Mouse (Mus musculus): Measurements from ENCODE around the gene Sephs1. TPM values are rescaled to one million over a fixed set of nuclear protein-coding genes. Genes with fewer than 3 reads are reported as not detected.
"Not testable (repeated sequence)": the region's sequence is repeated elsewhere in the genome, so short reads cannot be mapped to it uniquely, and the experiment has no call there.

The Sephs1 gene
- polyA plus RNA-seq, 1 experiment from 2014 or later, result 147 TPM

DNA sequence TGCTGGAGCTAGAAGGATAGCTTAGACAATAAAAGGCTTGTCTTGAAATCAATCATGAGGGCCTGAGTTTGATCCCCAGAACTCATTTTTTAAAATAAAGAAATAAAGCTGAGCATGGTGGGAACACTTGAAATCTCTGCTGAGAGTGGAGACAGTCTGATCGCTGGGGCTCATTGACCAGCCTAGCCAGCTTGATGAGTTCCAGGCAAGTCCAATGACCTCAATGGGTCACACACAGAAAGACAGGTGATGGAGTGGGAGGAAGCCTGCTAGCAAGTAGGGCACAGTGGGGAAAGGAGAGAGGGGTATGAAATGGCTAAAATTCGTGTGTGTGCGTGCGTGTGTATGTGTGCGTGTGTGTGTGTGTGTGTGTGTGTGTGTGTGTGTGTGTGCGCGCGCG, 53.2 kb downstream of the Sephs1 start:
- Histone ChIP-seq H3K4me1 (replicated peaks; ENCODE audit: control insufficient read depth, insufficient read depth, low read length) (no peaks in the 10 kb centered on the region), H3K4me3 (ENCODE audit: low read depth, low read length) (no peak overlapping the region), H3K9me3 (ENCODE audit: control insufficient read depth, low read length) (no peaks in the 10 kb centered on the region), H3K9ac (ENCODE audit: low read length) (no peak overlapping the region), H3K4me2 (ENCODE audit: low read depth, low read length, severe bottlenecking) (no peak overlapping the region), H3K27ac (ENCODE audit: low read depth, low read length) (no peak overlapping the region), H3K27me3 (ENCODE audit: control insufficient read depth, insufficient read depth, low read length) (no peaks in the 10 kb centered on the region), H3K36me3 (ENCODE audit: control insufficient read depth, insufficient read depth, low read length) (no peaks in the 10 kb centered on the region; the same call in 1 of the 2 replicates)
- ATAC-seq (replicated peaks; ENCODE audit: low FRiP score) (no peak), DNase-seq (ENCODE audit: low spot score) (no peak)
- 95% methylated on average over 9 of the region's 9 CpGs for WGBS

DNA sequence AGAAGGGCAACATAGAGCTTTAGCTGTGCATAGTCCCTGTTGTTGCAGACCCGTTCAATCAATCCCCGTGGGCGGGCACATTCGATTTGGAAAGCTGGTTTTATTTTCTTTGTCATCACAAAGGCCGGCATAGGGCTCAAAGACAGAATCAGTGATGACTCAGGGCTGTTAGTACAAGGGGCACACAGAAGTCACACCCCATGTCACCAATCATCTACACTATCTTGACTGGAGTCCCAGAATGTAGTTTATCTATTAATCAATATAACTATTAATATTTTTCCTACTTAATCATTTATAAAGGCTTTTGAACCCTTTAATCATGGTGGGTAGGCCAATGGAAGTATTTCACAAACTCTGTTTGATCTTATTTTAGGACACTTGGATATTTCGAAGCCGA, 56.6 kb downstream of the Sephs1 start:
- H3K9ac ChIP-seq (ENCODE audit: low read length), result no peak overlapping the region
- no peak for DNase-seq (ENCODE audit: low spot score)
- no peaks in the 10 kb centered on the region; the same call in 1 of the 2 replicates for H3K36me3 ChIP-seq (ENCODE audit: control insufficient read depth, insufficient read depth, low read length)
- no peaks in the 10 kb centered on the region for H3K9me3 ChIP-seq (ENCODE audit: control insufficient read depth, low read length)
- H3K27me3 ChIP-seq (ENCODE audit: control insufficient read depth, insufficient read depth, low read length), result no peaks in the 10 kb centered on the region
- no peaks in the 10 kb centered on the region for H3K4me1 ChIP-seq (replicated peaks; ENCODE audit: control insufficient read depth, insufficient read depth, low read length)
- WGBS, result 91% methylated on average over 7 of the region's 7 CpGs
- no peak overlapping the region for H3K27ac ChIP-seq (ENCODE audit: low read depth, low read length)
- no peak for ATAC-seq (replicated peaks; ENCODE audit: low FRiP score)
- H3K4me2 ChIP-seq (ENCODE audit: low read depth, low read length, severe bottlenecking), result no peak overlapping the region
- no peak overlapping the region for H3K4me3 ChIP-seq (ENCODE audit: low read depth, low read length)

DNA sequence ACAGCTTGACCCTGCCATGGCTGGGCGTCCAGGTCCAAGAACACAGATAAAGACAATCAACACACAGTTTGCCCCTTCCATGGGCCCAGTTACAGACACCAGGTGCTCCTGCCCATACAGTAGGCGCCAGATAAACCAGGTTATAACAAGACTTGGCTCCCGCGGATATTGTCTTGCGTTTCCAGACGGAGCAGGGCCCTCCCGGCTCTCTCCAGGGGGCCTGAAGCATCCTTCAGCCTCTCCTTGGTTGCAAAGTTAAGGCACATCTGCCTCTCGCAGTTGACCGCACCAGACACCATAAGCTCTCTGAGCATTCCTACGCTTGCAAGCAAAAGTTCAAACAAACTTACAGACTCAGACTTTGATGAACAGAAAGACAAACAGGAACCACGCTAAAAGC, 59.5 kb downstream of the Sephs1 start:
- no peak for DNase-seq (ENCODE audit: low spot score)
- no peak overlapping the region for H3K9ac ChIP-seq (ENCODE audit: low read length)
- no peak overlapping the region for H3K4me3 ChIP-seq (ENCODE audit: low read depth, low read length)
- no peak overlapping the region for H3K27ac ChIP-seq (ENCODE audit: low read depth, low read length)
- ATAC-seq (replicated peaks; ENCODE audit: low FRiP score), result no peak
- H3K4me2 ChIP-seq (ENCODE audit: low read depth, low read length, severe bottlenecking), result no peak overlapping the region
- H3K36me3 ChIP-seq (ENCODE audit: control insufficient read depth, insufficient read depth, low read length), result no peaks in the 10 kb centered on the region; the same call in 1 of the 2 replicates
- no peaks in the 10 kb centered on the region for H3K9me3 ChIP-seq (ENCODE audit: control insufficient read depth, low read length)
- H3K27me3 ChIP-seq (ENCODE audit: control insufficient read depth, insufficient read depth, low read length), result no peaks in the 10 kb centered on the region
- WGBS, result 92% methylated on average over 11 of the region's 11 CpGs
- H3K4me1 ChIP-seq (replicated peaks; ENCODE audit: control insufficient read depth, insufficient read depth, low read length), result no peaks in the 10 kb centered on the region

DNA sequence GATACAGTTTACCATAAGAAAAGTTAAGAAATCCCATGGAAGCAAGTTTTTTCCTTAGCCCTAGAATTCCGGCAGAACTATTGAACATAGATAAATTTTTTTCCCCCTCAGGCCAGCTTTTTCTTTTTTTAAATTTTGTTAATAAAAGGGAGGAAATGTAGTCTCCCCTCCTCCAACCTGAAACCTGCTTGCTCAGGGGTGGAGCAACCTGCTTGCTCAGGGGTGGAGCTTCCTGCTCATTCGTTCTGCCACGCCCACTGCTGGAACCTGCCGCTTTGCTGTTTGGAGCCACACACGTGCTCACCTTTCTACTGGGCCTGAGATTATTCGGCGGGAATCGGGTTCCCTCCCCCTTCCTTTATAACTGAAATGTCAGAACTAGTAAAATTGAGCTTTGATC, 68.3 kb downstream of the Sephs1 start:
- not testable (repeated sequence) for ATAC-seq (replicated peaks; ENCODE audit: low FRiP score); H3K4me1 ChIP-seq (replicated peaks; ENCODE audit: control insufficient read depth, insufficient read depth, low read length); H3K4me3 ChIP-seq (ENCODE audit: low read depth, low read length); H3K9me3 ChIP-seq (ENCODE audit: control insufficient read depth, low read length); H3K4me2 ChIP-seq (ENCODE audit: low read depth, low read length, severe bottlenecking); H3K36me3 ChIP-seq (ENCODE audit: control insufficient read depth, insufficient read depth, low read length); DNase-seq (ENCODE audit: low spot score); H3K9ac ChIP-seq (ENCODE audit: low read length); H3K27me3 ChIP-seq (ENCODE audit: control insufficient read depth, insufficient read depth, low read length); H3K27ac ChIP-seq (ENCODE audit: low read depth, low read length)
- WGBS, result 84% methylated on average over 8 of the region's 8 CpGs

DNA sequence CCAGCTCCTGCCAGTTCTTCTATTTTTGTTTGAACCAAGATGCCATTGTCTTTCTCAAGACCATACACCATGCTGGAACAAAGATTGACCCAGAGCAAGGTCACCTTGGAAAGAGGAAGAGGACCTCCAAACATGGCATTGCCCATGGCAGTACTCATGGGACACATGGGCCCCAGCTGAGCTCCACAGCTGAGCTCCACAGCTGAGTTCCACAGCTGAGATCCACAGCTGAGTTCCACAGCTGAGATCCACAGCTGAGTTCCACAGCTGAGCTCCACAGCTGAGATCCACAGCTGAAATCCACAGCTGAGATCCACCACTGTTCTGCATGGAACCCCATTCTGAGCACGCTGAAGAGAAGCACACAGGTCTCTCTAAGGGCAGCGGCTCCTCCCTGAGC, 69.6 kb downstream of the Sephs1 start:
- 90% methylated on average over 2 of the region's 2 CpGs for WGBS
- ATAC-seq (replicated peaks; ENCODE audit: low FRiP score) (no peak), DNase-seq (ENCODE audit: low spot score) (no peak)
- Histone ChIP-seq H3K4me3 (ENCODE audit: low read depth, low read length) (no peak overlapping the region), H3K36me3 (ENCODE audit: control insufficient read depth, insufficient read depth, low read length) (no peaks in the 10 kb centered on the region), H3K27me3 (ENCODE audit: control insufficient read depth, insufficient read depth, low read length) (no peaks in the 10 kb centered on the region), H3K9me3 (ENCODE audit: control insufficient read depth, low read length) (no peaks in the 10 kb centered on the region), H3K27ac (ENCODE audit: low read depth, low read length) (no peak overlapping the region), H3K9ac (ENCODE audit: low read length) (no peak overlapping the region), H3K4me2 (ENCODE audit: low read depth, low read length, severe bottlenecking) (no peak overlapping the region), H3K4me1 (replicated peaks; ENCODE audit: control insufficient read depth, insufficient read depth, low read length) (no peaks in the 10 kb centered on the region)

DNA sequence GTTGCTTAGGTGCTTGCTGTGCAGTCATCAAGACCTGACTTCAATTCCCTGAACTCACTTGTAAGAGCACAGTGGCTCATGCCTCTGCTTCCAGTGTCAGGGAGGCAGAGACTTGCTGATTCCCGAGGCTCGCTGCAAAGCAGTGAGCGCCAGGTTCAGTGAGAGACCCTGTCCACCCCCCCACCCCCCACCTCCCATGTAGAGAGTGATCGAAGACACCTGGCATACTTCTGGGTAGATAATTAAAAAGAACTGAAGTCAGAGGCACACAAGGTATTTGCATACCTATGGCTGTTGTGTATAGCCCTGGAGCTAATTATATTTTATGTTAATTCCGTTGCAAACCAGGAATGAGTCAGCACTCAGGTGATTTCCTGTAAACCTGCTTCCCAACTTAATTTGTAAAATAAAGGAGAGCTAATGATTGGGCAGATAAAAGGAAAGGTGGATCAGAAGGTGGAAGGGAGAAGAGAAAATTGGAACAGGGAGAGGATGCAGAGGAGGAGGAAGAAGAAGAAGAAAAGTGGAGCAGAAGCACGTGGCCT, 72.9 kb downstream of the Sephs1 start:
- no peaks in the 10 kb centered on the region for H3K36me3 ChIP-seq (ENCODE audit: control insufficient read depth, insufficient read depth, low read length)
- no peaks in the 10 kb centered on the region for H3K27me3 ChIP-seq (ENCODE audit: control insufficient read depth, insufficient read depth, low read length)
- H3K9ac ChIP-seq (ENCODE audit: low read length), result no peak overlapping the region
- H3K27ac ChIP-seq (ENCODE audit: low read depth, low read length), result no peak overlapping the region
- DNase-seq (ENCODE audit: low spot score) (no peak), ATAC-seq (replicated peaks; ENCODE audit: low FRiP score) (no peak)
- H3K4me3 ChIP-seq (ENCODE audit: low read depth, low read length), result no peak overlapping the region
- H3K4me2 ChIP-seq (ENCODE audit: low read depth, low read length, severe bottlenecking), result no peak overlapping the region
- no peaks in the 10 kb centered on the region for H3K9me3 ChIP-seq (ENCODE audit: control insufficient read depth, low read length)
- no peaks in the 10 kb centered on the region for H3K4me1 ChIP-seq (replicated peaks; ENCODE audit: control insufficient read depth, insufficient read depth, low read length)
- 85% methylated on average over 6 of the region's 6 CpGs for WGBS

DNA sequence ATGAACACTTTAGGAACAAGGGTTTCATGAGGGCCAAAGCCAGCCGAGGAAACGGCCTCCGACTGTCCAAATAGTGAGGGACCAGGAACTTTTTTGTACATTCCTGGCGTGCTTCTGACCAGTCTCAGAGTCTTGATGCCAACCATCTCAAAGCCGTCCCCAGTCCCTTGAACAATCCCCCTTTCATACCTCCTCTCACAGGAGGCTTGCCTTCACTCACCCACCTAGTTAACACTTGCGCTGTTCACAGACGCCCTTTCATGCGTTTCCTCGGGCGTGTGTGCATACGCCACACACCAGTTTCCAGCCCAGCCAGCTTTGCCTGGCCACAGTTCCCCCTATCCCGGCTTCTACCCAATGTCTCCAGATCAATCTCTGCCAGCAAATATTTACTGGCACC, 76.7 kb downstream of the Sephs1 start:
- Histone ChIP-seq H3K27me3 (ENCODE audit: control insufficient read depth, insufficient read depth, low read length) (no peaks in the 10 kb centered on the region), H3K27ac (ENCODE audit: low read depth, low read length) (no peak overlapping the region), H3K9me3 (ENCODE audit: control insufficient read depth, low read length) (no peaks in the 10 kb centered on the region), H3K4me1 (replicated peaks; ENCODE audit: control insufficient read depth, insufficient read depth, low read length) (no peaks in the 10 kb centered on the region), H3K4me3 (ENCODE audit: low read depth, low read length) (no peak overlapping the region), H3K4me2 (ENCODE audit: low read depth, low read length, severe bottlenecking) (no peak overlapping the region), H3K9ac (ENCODE audit: low read length) (no peak overlapping the region), H3K36me3 (ENCODE audit: control insufficient read depth, insufficient read depth, low read length) (no peaks in the 10 kb centered on the region)
- DNase-seq (ENCODE audit: low spot score) (no peak), ATAC-seq (replicated peaks; ENCODE audit: low FRiP score) (no peak)
- WGBS, result 93% methylated on average over 12 of the region's 12 CpGs

Other genes starting within 250 kb of the Sephs1 start
- gene Prpf18, start 229.5 kb upstream of the Sephs1 start, polyA plus RNA-seq (2014; fragmentation: Nextera tagmentation; extraction: Ambion mirVana), result 50.2 and 50.4 TPM in 2 replicates
- gene Bend7, start 163.7 kb upstream of the Sephs1 start, polyA plus RNA-seq (2014; fragmentation: Nextera tagmentation; extraction: Ambion mirVana), result 2.4 and 3.4 TPM in 2 replicates
- 44.7 and 48.9 TPM in 2 replicates for gene Phyh, start 37.5 kb downstream of the Sephs1 start, polyA plus RNA-seq (2014; fragmentation: Nextera tagmentation; extraction: Ambion mirVana)
- 0.48 and 0.61 TPM in 2 replicates for gene Ucma, start 94.6 kb downstream of the Sephs1 start, polyA plus RNA-seq (2014; fragmentation: Nextera tagmentation; extraction: Ambion mirVana)
- gene Mcm10, start 131.2 kb downstream of the Sephs1 start, polyA plus RNA-seq (2014; fragmentation: Nextera tagmentation; extraction: Ambion mirVana), result 66.0 and 67.5 TPM in 2 replicates
- 3.0 and 3.6 TPM in 2 replicates for gene Optn, start 182.5 kb downstream of the Sephs1 start, polyA plus RNA-seq (2014; fragmentation: Nextera tagmentation; extraction: Ambion mirVana)

Data from forebrain, embryonic 11.5 days (tissue).